Comparison of ENCODE assay signal across 17 mouse cellular contexts in the genomic region with DNA sequence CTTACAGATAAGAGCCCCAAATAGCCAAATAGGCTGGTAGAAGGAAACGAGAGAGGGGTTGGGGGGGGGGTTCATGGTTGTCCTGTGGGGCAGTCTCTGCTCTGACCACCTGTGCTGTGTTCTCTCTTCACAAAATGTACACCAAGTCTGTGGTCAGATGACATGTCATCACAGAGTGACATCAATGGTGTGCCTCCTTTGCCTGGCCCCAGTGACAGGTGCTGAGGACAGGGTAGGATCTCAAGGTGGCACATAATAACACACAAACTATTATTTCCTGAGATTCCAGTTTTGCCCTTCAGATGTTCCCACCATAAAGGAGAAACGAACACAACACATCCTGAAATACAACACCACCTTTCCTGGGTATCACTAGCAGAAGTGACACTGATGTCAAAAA.
"Had no signal": no experiment of that assay in that cellular context is flagged by ENCODE, and none has a peak within 500 bp of the region (broad histone marks: within the 10 kb centered on the region; RNA-seq: fewer than 3 reads in every experiment).

No protein-coding gene starts in this region.

- H3K4me3 ChIP-seq: kidney, embryonic 15.5 days; left cerebral cortex, adult 2 months; liver, embryonic 15.5 days; lung, embryonic 15.5 days; neural tube, embryonic 12.5 days; neural tube, embryonic 15.5 days had no signal

- H3K9me3 ChIP-seq: kidney, embryonic 15.5 days; liver, embryonic 15.5 days; lung, embryonic 15.5 days; neural tube, embryonic 12.5 days; neural tube, embryonic 15.5 days had no signal

- DNase-seq: layer of hippocampus, postnatal 36 days; lung, postnatal 10 days; lung, postnatal 36 days; right cerebral cortex, adult 18-20 months; right cerebral cortex, postnatal 14 days; thymus, adult 2 months; thymus, postnatal 14 days; thymus, postnatal 4 days had no signal

- H3K9ac ChIP-seq: kidney, embryonic 15.5 days; liver, embryonic 15.5 days; lung, embryonic 15.5 days; neural tube, embryonic 12.5 days; neural tube, embryonic 15.5 days had no signal

- H3K27me3 ChIP-seq: liver, embryonic 15.5 days; lung, embryonic 15.5 days; neural tube, embryonic 12.5 days; neural tube, embryonic 15.5 days had no signal

- H3K36me3 ChIP-seq: kidney, embryonic 15.5 days; liver, embryonic 15.5 days; lung, embryonic 15.5 days; neural tube, embryonic 12.5 days; neural tube, embryonic 15.5 days had no signal

- H3K27ac ChIP-seq: kidney, embryonic 15.5 days; left cerebral cortex, adult 2 months; liver, embryonic 15.5 days; lung, embryonic 15.5 days; neural tube, embryonic 12.5 days; neural tube, embryonic 15.5 days; stomach, postnatal 0 days had no signal

- H3K4me2 ChIP-seq: liver, embryonic 11.5 days; lung, embryonic 15.5 days; midbrain, embryonic 11.5 days; neural tube, embryonic 12.5 days had no signal
